Mouse (Mus musculus): ENCODE results near the gene Agap2. TPM values are rescaled to one million over a fixed set of nuclear protein-coding genes. Genes with fewer than 3 reads are reported as not detected.

Agap2 gene
- polyA plus RNA-seq, 1 experiment, result 0.21 TPM

DNA sequence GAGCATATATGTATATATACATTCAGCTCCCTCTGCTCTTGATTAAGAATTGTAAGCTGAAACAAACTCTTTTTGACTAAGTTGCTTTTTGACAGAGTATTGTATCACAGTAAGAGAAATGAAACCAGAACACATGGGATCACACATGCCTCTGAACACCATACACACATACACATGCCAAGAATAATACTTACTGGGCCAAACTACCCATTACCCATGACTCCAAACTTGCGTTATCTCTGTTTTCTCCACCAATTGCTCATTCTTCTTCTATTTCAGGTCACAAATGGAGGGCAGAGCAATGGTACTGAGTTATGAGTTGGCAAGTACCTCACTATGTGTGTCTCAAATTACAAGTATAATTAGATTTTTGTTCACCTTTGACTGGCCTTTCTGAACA is 1.1 kb upstream of the Agap2 start:
- no peak for TF ChIP-seq CTCF (IDR thresholded peaks at IDR 0.05; ENCODE audit: borderline replicate concordance, insufficient read depth, low read length)
- 0 out of 2 replicates have a peak, but pooled peaks cover 1% of the 10 kb centered on the region for H3K4me1 ChIP-seq (ENCODE audit: control insufficient read depth, insufficient read depth, low read length)
- H3K27ac ChIP-seq (ENCODE audit: insufficient read depth, low read length), result no peak overlapping the region
- H3K4me3 ChIP-seq (ENCODE audit: insufficient read depth, low read length), result no peak overlapping the region

DNA sequence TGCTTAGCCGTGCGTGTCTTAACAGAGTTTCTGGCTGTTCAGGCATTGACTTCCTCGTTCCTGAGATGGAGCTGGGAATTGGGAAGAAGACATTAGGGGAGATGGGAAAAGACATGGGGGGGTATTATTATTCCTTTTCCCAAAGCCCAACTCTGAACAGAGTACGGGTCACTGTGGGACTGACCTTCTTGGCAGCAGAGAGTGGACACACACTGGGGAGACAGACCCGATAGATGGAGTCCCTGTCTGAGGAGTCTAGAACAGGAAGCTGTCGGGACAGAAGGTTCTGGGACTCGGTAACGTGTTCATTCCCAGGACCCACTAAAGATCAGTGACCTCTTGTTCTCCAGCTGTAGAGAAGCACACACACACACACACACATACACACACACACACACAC is 567 bp downstream of the Agap2 start:
- H3K4me1 ChIP-seq (ENCODE audit: control insufficient read depth, insufficient read depth, low read length), result 0 out of 2 replicates have a peak, but pooled peaks cover 1% of the 10 kb centered on the region
- no peak overlapping the region for H3K27ac ChIP-seq (ENCODE audit: insufficient read depth, low read length)
- no peak overlapping the region for H3K4me3 ChIP-seq (ENCODE audit: insufficient read depth, low read length)
- no peak for TF ChIP-seq CTCF (IDR thresholded peaks at IDR 0.05; ENCODE audit: borderline replicate concordance, insufficient read depth, low read length)
- TF ChIP-seq POLR2A (IDR thresholded peaks at IDR 0.05; ENCODE audit: low read depth, low read length), result no peak

DNA sequence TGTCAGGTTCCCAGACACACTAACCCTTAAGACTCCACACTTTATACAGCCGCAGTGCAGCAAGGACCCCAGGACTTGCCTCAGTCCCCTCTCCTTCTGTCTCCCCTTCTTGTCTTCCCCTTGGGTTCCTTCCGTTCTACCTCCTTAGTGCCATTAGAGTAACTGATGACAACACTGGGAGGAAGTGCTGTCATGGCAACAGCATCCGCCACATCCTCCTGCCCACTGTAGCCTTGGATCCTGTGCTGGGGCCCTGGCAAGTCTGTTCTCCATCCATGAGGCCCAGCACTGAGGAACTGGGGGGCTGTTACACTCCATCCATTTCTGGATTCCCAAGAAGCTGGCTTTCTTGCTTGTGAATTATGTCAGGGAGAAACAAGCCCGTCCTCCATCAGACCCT is 998 bp downstream of the Agap2 start:
- Histone ChIP-seq H3K4me3 (ENCODE audit: insufficient read depth, low read length) (no peak overlapping the region), H3K27ac (ENCODE audit: insufficient read depth, low read length) (no peak overlapping the region), H3K4me1 (ENCODE audit: control insufficient read depth, insufficient read depth, low read length) (0 out of 2 replicates have a peak, but pooled peaks cover 1% of the 10 kb centered on the region)
- TF ChIP-seq CTCF (IDR thresholded peaks at IDR 0.05; ENCODE audit: borderline replicate concordance, insufficient read depth, low read length) (no peak), POLR2A (IDR thresholded peaks at IDR 0.05; ENCODE audit: low read depth, low read length) (no peak)

DNA sequence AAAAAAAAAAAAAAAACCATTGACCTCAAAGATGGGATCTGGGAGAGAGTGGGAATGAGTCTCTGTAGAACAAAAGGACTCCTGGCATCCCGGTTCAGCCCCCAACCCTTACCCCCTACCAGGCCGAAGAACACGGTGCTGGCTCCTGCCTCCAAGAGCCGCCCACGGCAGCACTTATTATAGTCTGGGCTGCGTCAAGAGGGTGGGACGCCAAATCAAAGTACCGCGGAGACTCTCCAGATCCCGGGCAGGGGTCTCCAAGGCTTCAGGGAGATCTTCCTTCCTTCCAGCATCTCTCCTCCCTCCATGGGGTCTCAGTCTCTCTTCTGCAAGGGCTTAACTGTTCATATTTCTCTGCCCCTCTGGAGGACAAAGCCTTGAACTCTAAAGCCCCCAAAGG is 2.4 kb downstream of the Agap2 start:
- Histone ChIP-seq H3K4me1 (ENCODE audit: control insufficient read depth, insufficient read depth, low read length) (0 out of 2 replicates have a peak, but pooled peaks cover 1% of the 10 kb centered on the region), H3K27ac (ENCODE audit: insufficient read depth, low read length) (no peak overlapping the region), H3K4me3 (ENCODE audit: insufficient read depth, low read length) (no peak overlapping the region)
- TF ChIP-seq POLR2A (IDR thresholded peaks at IDR 0.05; ENCODE audit: low read depth, low read length), result no peak
- TF ChIP-seq CTCF (IDR thresholded peaks at IDR 0.05; ENCODE audit: borderline replicate concordance, insufficient read depth, low read length), result no peak

DNA sequence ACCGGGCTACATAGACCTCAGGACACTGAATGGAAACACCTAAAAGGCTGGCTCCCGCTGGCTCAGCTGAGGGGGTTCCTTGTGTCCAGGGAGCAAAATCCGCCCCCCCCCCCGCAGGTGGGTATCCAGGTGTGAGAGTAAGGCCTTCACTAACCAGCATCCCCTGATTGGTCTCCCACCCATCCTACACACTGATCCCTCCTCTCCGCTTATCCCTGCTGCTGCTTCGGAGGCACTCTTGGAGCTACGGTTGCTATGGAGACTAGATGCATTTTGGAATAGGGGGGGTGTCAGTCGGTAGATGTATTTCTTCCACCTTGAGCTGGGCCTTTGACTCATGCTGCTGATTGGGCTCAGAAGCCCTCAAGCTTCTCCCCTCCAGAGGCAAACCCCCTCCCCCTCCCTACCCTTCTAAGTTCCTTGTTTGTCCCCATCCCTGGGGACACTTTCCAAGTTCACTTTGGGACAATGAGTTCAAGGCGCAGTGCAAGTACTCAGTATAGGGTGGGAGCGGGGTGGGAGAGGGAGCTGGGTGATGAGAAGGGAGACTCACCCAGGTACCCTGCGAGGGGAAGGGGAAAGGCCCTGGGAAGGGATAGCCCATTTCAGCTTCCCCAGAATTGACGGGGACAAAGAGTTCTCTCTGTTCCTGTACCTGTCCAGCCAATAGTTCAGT is 3.1 kb downstream of the Agap2 start:
- H3K27ac ChIP-seq (ENCODE audit: insufficient read depth, low read length), result no peak overlapping the region
- H3K4me1 ChIP-seq (ENCODE audit: control insufficient read depth, insufficient read depth, low read length), result 0 out of 2 replicates have a peak, but pooled peaks cover 1% of the 10 kb centered on the region
- TF ChIP-seq CTCF (IDR thresholded peaks at IDR 0.05; ENCODE audit: borderline replicate concordance, insufficient read depth, low read length) (no peak), POLR2A (IDR thresholded peaks at IDR 0.05; ENCODE audit: low read depth, low read length) (no peak)
- H3K4me3 ChIP-seq (ENCODE audit: insufficient read depth, low read length), result no peak overlapping the region

DNA sequence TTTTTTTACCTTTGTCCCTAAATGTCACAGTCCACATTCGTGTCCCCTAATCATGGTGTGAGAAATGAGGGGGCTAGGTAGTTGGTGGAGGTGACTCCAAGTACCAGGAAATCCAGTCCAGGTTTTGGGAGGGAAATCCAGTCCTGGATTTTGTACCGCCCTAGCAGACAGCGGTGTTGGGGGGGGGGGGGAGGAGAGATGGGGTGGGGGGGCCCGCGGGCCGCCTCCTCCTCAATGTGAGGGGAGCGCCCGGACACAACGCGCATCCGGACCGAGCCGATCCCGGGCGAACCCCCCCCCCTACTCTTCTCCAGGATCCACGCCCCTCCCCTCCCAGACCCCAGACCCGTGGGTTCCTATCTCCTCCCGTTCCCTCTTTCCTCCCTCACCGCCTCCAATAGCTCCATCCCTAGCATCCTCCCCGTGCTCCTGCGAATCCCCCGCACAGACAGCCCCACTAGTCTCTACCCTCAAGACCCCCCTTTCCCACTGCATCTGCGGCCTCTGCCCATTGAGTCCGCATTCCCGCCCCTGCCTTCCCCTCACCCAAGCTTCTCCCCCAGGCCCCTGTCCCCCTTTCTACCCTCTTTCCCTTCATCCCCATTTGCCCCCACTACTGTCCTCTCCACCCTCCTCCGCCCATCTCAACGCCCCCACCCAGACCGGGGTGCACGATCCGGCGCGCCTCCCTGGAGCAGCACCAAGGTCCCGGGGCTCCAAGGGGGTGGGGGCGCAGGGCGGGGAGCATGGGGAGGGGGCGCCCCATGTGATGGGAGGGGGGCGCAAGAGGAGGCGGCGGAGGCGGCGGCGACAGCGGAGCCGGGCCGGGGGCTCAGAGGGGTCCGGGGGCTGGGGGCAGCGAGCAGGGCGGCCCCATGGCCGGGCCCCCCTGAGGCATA is 3.8 kb downstream of the Agap2 start:
- no peak overlapping the region for H3K27ac ChIP-seq (ENCODE audit: insufficient read depth, low read length)
- no peak for TF ChIP-seq CTCF (IDR thresholded peaks at IDR 0.05; ENCODE audit: borderline replicate concordance, insufficient read depth, low read length)
- TF ChIP-seq POLR2A (IDR thresholded peaks at IDR 0.05; ENCODE audit: low read depth, low read length), result no peak
- H3K4me1 ChIP-seq (ENCODE audit: control insufficient read depth, insufficient read depth, low read length), result 0 out of 2 replicates have a peak, but pooled peaks cover 1% of the 10 kb centered on the region

DNA sequence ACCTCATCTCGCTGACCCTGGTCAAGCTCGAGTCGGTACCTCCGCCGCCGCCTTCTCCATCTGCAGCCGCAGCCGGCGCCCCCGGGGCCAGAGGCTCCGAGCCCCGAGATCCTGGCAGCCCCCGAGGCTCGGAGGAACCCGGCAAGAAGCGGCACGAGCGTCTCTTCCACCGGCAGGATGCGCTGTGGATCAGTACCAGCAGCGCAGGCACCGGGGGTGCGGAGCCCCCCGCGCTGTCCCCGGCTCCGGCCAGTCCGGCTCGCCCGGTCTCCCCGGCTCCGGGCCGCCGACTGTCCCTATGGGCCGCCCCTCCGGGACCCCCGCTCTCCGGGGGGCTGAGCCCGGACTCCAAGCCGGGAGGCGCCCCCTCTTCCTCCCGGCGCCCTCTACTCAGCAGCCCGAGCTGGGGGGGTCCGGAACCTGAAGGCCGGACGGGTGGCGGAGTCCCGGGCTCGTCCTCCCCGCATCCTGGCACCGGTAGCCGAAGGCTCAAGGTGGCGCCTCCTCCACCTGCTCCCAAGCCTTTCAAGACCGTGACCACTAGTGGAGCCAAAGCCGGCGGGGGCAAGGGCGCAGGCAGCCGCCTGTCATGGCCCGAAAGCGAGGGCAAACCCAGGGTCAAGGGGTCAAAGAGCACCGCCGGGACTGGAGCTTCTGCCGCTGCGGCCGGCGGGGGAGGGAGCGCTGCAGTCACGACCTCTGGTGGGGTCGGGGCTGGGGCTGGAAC is 4.7 kb downstream of the Agap2 start:
- Histone ChIP-seq H3K27ac (ENCODE audit: insufficient read depth, low read length) (no peak overlapping the region), H3K4me1 (ENCODE audit: control insufficient read depth, insufficient read depth, low read length) (0 out of 2 replicates have a peak, but pooled peaks cover 1% of the 10 kb centered on the region), H3K4me3 (ENCODE audit: insufficient read depth, low read length) (no peak overlapping the region)
- TF ChIP-seq CTCF (IDR thresholded peaks at IDR 0.05; ENCODE audit: borderline replicate concordance, insufficient read depth, low read length) (0 out of 2 replicates have a peak, but pooled peaks have one; percentile 16), POLR2A (IDR thresholded peaks at IDR 0.05; ENCODE audit: low read depth, low read length) (no peak)

More for the DNA sequence above, 3.8 kb downstream of the Agap2 start:
- H3K4me3 ChIP-seq (ENCODE audit: insufficient read depth, low read length), result peak overlapping the region; percentile 7; the same call in 1 of the 2 replicates

DNA sequence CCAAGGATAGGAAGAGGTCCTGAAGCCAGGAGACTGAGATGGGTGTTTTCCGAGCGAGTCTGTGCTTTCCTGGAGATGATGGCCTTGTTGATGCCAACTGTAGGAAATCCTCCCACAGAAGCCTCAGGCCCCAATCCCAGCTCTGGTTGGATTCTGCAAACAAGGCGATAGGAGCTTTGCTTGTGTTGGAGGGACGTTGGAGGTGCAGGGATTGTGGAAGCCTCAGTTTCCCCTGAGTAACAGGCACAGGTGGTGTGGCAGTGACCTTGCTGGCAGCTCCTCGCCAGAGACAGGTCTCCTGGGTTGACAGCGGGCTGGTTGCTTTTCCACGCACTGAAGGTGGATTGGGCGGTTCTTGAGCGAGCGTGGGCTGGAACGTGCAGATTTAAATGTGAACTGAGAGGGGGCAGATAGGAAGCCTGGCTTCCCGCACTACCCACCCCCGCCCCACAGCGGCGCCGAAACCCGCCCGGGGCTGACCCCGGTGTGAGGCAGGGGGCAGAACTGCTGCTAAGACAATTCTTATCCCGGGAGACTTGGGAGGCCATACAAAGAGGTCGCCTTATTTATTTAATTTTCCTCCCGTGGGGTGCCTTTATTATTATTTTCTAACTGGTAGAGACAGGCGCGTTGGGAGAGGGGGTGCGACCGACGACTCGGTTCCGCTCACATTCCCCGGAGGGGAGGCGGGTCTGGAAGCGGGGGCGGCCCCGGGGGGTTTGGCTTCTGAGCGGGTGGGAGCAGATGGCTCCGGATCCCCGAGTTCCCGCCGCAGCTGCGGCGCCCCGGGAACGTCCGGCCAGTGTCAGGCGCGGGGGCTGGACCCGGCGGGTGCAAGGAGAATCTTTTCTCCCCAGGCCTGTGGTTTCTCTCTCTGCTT is 6.1 kb downstream of the Agap2 start:
- Histone ChIP-seq H3K27ac (ENCODE audit: insufficient read depth, low read length) (no peak overlapping the region), H3K4me3 (ENCODE audit: insufficient read depth, low read length) (no peak overlapping the region), H3K4me1 (ENCODE audit: control insufficient read depth, insufficient read depth, low read length) (0 out of 2 replicates have a peak, but pooled peaks cover 1% of the 10 kb centered on the region)
- TF ChIP-seq POLR2A (IDR thresholded peaks at IDR 0.05; ENCODE audit: low read depth, low read length) (no peak), CTCF (IDR thresholded peaks at IDR 0.05; ENCODE audit: borderline replicate concordance, insufficient read depth, low read length) (no peak)

Measured in embryonic fibroblast, embryonic 13.5 days (primary cell).